Mouse (Mus musculus): ENCODE measurements around the gene Gtf3c3.

The Gtf3c3 gene

DNA sequence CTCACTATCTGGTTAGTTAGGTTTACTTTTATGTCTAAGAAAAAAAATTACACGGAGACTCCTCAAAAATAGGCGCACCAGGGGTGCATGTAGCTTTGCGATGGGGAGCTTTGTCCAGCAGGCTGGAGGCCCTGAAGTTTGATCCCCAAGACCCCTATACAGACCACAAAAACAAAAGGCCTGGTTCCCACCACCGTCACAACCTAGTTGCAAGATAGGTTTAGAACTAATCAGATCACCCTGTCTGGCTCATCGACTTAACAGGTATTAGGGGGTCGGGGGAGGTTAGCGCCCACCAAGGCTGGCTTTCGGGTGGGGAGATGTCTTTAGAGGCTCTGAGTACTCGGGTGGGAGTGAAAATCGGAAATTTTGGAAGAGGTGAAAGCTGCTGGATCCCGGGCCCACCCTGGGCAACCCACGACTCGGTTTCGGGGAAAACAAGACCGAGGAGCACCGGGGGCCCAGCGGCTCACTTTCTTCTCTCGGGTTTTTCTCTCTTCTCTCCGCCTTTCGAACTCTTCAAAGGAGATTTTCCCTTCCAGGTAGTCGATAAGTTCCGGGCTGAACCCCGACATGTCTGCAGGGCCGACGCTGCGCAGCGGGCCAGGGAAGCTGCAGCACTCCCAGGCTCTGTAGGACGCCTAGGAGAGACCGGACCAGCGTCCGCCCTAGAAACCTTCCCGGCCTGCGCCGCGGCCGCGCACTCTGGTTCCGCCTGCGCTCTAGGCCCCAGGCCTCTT lies at the start of gene Gtf3c3:
Gene Gtf3c3, minus strand, starts transcription at position 632 of the 740 bp plus-strand sequence.
- peak; percentile 60 to 77 for DNase-seq (ENCODE audit: low spot score in 2 of 2)

DNA sequence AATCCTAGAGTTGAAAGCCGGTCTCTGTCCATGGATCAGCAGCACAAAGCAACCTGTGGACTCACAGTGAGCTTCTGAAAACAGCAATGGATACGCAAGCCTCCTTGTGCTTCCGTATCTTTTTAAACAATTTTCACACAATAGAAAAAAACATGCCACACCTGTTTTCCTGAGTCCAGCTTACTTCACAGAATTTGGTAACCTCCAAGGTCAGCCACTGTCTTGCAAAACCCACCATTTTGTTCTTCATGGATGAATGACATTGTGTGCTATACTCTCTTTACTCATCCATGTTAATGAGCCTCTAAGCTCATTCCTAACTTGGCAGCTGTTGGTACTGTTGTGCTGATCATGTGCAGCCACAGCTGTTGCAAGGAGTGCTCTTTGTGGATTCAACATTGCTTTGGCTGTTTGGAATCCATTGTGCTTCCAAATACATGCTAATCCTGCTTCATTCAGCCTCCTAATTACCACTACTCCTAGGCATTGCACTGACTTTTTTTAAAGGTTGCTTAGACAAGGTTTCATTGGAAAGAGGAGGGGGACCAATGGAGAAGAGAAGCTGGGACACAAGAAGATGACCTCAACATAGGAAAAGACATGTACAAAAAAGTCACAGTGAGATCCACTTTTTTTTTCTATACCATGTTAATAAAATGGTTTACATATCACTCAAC lies 46.1 kb upstream of the Gtf3c3 start:
- DNase-seq (ENCODE audit: low spot score in 2 of 2), result no peak

DNA sequence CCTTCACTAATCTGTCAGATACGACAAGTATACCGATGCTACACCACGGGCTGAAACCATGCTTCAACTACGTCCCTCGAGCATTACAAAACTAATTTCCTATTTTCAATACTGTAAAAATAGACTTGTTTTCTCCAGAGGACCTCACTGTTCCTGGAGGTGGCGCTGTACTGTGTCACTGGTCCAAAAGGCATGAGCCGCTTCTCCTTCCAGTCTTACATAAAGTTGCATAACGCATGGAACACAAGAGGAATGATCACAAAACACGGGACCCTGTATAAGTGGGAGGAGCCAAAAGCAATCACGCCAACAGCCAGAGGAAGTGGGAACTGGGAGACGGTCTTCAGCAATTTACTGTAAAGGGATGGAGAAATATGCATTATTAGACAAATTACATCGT lies 41.7 kb upstream of the Gtf3c3 start:
- DNase-seq (ENCODE audit: low spot score in 2 of 2), result no peak

DNA sequence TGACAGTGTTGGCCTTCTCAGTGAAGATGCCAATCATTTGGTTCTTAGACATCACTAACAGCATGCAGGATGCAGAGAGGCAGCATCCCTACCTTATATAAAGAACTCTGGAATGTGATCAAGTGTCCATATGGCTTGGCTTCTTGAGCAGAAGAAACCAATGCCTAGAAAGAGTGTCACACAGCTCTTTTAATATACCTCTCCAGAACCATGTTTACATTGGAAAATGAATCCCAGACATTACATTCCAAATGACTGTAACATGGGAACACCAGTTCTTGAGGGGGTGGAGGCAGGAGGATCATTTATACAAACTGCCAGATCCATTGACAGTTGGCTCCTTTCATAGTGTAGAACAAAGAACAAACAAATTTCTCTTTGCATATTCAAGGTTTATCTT lies 29.9 kb upstream of the Gtf3c3 start:
- DNase-seq (ENCODE audit: low spot score in 2 of 2), result no peak

DNA sequence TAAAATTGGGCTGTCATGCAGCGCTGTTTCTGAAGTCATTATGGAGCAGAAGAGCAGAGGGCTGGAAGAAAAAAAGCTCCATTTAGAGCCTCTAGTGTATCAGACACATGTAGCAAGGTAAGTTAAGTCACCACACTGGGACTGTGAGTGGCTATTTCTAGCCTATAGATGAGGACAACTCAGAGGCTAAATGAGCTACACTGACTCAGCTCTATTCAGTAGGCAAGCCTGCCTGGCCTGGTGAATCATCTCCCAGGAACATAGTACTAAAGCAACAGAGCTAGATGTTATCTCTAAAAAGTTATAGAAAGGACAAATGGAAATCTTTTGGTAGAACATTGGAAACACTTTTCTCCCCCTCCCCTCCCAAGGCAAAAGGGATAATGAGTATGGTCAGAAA lies 28.6 kb upstream of the Gtf3c3 start:
- DNase-seq (ENCODE audit: low spot score in 2 of 2), result no peak

DNA sequence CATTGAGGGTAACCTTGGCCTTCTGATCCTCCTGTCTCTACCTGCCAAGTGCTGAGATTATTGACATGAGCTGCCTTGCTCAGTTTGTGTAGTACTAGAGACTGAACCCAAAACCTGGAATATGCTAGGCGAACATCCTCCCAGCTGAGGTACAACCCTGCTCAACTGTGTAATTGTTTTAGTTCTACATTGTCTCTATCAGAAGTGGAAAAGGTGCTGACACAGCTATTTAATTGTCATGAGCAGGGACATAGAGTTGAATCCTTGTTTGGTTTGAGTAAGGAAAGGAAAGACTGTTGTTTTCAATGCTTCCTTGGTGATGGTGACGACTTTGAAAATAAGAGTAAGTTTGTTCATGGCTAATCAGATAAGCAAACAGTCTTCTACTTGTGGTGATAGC lies 13.3 kb upstream of the Gtf3c3 start:
- no peak for DNase-seq (ENCODE audit: low spot score in 2 of 2)

DNA sequence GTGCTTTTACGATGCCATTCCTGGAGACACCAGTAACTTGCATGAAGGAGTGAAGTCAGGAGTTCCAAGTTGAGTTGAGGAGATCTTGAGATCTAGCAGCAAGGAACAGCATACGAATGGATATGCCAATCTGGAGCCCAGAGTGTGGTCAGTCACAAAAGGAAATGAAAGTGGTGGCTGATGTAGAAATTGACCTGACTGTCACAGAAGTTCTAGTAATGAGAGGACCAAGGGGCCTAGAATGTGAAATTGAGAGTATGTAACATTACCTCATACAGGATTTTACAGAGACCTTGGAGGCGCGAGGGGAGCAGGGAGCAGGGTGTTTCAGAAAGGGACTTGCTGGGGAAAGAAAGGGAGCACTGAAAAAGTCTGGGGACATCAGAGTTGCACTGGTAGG lies 10.1 kb upstream of the Gtf3c3 start:
- no peak for DNase-seq (ENCODE audit: low spot score in 2 of 2)

DNA sequence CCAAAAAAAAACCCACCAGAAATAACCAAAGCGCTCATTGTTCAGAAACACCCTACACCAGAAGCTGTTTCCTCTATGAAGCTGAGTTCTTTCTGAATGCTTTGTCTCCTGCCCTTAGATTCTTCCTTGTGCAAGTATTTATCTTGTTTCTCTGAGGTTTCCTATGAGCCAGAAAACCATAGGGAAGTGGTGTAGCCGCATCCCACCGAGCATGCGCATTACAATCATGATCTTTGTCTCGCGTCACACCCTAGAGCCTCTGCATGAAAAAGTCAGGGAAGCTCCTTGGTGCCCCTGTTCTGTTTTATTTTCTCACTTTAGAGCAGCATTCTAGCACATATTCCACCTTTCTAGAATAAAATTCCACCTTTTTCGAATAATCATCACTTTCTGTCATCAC lies 4.9 kb upstream of the Gtf3c3 start:
- no peak for DNase-seq (ENCODE audit: low spot score in 2 of 2)

DNA sequence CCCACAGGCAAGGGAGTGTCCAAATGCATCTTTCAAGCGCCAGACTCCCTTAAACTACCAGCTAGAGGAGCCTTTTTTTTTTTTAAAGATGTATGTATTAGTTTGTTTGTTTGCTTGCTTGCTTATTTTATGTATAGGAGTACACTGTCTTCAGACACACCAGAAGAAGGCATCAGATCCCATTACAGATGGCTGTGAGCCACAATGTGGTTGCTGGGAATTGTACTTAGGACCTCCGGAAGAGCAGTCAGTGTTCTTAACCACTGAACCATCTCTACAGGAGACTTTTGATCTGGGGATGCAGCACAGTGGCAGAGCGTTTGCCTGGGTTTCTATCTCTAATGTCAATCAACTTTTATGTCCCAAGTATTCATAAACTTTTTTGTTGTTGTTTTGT lies 307 bp upstream of the Gtf3c3 start:
- no peak for DNase-seq (ENCODE audit: low spot score in 2 of 2)

DNA sequence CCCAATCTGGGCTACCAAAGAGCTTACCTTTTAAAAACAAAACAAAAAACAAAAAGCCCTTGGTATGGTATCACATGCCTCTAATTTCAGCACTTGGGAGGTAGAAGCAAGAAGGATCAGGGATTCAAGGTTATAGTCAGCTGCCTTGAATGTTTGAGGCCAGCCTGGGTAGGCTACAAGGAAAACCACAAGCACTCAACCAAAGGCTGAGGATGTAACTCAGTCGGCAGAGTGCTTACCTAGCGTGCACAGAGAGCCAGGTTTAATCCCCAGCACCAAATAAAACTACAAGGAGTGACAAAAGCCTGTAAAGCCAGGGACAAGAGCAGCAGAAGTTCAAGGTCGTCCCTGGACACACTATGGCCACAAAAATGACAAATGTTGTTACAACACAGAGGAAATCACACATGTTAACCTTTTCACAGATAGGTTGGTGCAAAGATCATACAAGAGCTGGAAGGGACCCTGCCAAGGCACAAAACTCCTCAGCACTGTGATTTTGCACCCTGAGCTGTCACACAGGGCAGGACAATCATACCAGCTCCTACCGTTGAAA lies 16.5 kb downstream of the Gtf3c3 start:
- no peak for DNase-seq (ENCODE audit: low spot score in 2 of 2)

DNA sequence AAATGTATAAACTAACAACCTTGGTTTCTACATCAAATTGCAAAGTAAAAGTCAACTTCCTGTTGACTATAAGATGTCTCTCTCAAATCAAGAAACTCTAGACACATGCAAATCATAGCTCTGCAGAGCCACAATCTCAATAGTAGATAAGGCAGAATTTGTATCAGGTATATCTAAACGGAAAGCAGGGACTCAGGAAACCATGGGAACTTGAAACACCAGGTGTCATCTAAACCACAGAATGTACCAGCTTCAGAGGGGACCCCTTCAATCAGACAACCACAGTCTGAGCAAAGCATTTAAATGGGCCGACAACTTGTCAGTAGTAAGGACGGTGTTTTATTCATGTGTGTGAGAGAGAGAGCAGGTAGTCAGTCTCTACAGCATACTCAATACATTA lies 17.1 kb downstream of the Gtf3c3 start:
- no peak for DNase-seq (ENCODE audit: low spot score in 2 of 2)

DNA sequence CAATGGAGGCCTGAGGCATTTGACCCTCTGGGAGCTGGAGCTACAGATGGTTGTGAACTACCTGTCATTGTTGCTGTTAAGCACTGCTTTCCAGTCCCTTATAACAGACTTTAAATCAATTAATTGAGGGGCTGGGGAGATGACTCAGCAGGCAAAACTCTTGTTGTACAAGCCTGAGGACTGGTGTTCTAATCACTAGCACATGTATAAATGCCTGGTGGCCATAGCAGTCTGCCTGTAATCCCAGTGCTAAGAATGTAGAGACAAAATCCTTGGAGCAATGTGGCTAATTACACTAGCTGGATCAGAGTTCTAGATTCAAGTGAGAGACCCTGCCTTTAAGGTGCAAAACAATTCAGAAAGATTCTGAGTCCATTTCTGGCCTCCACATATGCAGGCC lies 36.0 kb downstream of the Gtf3c3 start:
- no peak for DNase-seq (ENCODE audit: low spot score in 2 of 2)

DNA sequence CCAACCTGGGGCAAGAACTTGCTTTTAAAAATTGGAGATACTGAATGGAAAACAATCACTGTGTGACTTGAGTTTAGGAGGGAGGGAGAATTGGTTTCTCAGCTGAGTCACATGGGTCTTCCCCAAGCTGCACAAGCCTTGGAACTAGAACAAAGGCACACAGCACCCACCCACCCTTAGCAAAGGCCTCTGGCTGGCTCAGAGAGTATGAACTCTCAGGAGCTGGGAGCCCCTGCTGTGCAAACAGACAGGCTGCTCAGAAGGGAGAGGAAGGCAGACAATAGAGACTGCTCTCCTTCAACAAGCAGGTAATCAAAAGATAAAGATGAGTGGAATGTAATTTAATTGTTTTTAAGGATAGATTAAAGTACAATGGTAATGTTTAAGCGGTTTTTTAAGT lies 54.5 kb downstream of the Gtf3c3 start:
- DNase-seq (ENCODE audit: low spot score in 2 of 2), result no peak

DNA sequence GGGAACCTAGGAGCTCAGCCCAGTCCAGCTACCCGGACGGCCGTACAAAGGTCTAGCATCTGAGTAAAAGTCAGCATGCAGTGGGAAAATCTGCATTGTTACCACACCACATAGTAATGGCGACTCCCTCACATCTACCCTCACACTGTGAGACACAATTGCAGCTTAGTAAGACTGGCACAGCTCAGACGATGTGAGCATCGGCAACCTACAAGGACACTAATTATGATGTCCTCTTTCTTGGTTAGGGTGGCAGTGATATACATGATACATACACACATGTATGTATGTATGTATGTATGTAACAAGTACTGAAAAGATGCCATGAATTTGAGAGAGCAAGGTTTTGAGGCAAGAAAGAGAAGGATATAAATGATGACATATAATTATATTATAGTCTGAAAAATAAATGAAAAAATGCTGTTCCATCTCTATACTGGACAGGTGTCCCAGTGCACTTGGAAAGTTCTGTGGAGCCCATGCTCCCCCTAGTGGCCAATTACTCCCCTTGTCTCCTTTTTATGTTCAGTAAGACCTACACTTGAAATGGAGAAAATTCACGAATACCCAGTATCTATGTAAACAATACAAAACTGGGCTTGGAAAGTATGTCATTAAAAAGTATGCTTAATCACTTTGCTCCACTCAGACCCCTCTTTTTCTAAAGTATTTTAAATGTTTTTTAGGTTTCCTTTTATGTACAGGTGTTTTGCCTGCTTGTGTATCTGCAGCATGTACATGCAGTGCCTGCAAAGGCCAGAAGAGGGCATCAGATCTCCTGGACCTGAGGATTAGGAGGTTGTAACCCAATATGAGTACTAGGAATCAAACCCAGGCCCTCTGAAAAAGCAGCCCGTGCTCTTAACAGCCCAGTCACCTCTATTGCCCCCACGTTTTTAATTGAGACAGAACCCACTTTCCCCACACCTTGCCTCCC lies 57.5 kb downstream of the Gtf3c3 start:
- DNase-seq (ENCODE audit: low spot score in 2 of 2), result peak in 1 of 2 experiments; percentile 58

DNA sequence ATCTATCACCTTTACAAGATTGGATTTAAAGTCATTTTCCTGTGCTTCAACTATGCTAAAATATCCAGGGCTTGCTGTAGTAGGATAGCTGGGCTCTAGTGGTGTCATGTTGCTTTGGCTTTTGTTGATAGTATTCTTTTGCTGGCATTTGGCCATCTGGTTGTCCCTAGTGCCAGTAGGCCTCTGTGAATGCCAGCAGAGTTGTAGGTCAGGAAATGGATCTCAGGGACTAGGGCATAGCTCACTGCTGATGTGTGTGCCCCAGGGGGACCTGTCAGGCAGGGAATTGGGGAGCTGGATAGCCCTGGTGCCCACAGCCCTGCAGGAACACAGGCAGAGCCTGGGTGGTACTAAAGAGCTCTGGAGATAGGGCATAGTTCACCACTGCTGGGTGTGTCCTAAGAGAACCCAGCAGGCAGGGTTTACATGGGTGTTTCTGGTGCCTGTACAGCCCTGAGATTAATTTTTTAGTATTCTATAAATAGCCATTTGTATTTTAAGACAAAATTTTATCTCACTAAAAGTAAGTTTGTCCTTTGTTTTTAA lies 61.2 kb downstream of the Gtf3c3 start:
- DNase-seq (ENCODE audit: low spot score in 2 of 2), result no peak

DNA sequence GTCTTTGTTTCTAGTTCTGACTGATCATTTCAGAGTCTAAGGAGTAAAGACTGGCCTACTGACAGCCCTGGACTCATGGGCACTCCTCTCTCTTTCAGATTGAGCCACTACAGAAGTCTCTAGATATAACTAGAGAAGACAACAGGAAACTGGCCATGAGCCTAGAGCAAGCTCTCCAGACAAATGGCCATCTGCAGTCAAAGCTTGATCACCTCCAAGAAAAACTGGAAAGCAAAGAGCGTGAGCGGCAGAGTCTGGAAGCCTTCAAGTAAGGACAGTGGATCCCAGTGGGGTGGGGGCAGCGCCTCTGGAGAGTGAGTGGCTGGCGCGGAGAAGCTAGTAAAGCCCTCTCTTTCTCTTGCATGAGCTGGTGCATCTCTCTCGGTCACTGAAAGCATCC lies 82.2 kb downstream of the Gtf3c3 start:
- DNase-seq (ENCODE audit: low spot score in 2 of 2), result no peak

DNA sequence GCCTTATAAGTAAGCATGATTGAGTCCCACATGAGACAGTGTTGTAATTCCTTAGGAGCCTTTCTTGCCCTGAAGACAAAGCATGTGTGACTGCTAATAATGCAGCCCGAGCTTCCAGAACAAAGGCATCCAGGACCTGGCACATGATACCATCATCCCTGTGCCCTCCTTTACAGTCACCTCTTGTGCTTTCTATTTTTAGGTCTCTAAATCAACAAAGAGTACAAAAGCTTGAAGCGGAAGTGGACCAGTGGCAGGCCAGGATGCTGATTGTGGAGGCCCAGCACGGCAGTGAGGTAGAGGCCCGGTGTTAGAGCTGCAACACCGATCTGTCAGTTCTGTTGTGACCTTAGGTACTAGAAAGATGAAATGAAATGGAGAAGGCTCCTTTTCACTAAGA lies 83.3 kb downstream of the Gtf3c3 start:
- no peak for DNase-seq (ENCODE audit: low spot score in 2 of 2)

DNA sequence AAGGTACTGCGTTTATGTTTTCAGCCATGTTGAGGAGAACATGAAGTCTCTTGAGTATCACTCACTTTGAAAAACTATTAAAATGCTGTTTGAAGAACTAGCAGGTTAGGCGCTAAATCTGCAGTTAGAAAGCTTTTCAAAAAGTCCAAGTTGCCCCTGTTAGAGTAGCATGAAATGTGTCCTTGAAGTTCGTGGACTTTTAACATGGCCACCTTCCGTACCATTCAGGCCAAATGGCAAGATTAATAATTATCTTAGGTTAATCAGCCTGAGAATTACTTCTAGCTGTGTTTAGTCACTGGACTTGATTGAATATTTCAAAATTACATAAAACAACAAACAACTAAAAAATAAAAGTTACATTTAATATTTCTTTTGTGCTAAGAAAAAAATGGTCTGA lies 84.0 kb downstream of the Gtf3c3 start:
- DNase-seq (ENCODE audit: low spot score in 2 of 2), result no peak
